Mouse (Mus musculus) stomach, embryonic 16.5 days (tissue): ENCODE measurements around the gene Hoxd11. TPM values are rescaled to one million over a fixed set of nuclear protein-coding genes. Genes with fewer than 3 reads are reported as not detected.

Experiments
- ATAC-seq: fragments of 200-750 bp; cut with Nextera tagmentation; 2 replicates; pipeline ENCODE4 v1.8.0; 2017; ENCODE audit warnings: moderate number of reproducible peaks, moderate TSS enrichment; ENCODE audit not compliant: insufficient read depth, low FRiP score
- H3K27ac ChIP-seq: fragments of 300-500 bp; sonication (generic); 2 replicates; pipeline ENCODE4 v1.5.1; 2014; ENCODE audit warnings: low read length
- H3K27me3 ChIP-seq: fragments of 300-500 bp; sonication (generic); 2 replicates; pipeline ENCODE4 v1.6.1; 2014; ENCODE audit warnings: low read length, control low read depth, mixed read lengths; ENCODE audit not compliant: control insufficient read depth, insufficient read depth
- H3K36me3 ChIP-seq: fragments of 300-500 bp; sonication (generic); 2 replicates; pipeline ENCODE4 v1.6.1; 2014; ENCODE audit warnings: low read length; ENCODE audit not compliant: control insufficient read depth, insufficient read depth
- H3K4me1 ChIP-seq: fragments of 300-500 bp; sonication (generic); 2 replicates; pipeline ENCODE4 v1.6.1; 2014; ENCODE audit warnings: low read length, control low read depth, mixed read lengths; ENCODE audit not compliant: control insufficient read depth, insufficient read depth
- H3K4me2 ChIP-seq: fragments of 300-500 bp; sonication (generic); 2 replicates; pipeline ENCODE4 v1.6.1; 2014; ENCODE audit warnings: low read depth, low read length, mixed read lengths
- H3K4me3 ChIP-seq: fragments of 300-500 bp; sonication (generic); replicated peaks from 2 replicates; pipeline ENCODE4 v1.5.1; 2014; ENCODE audit warnings: mild to moderate bottlenecking, low read length
- H3K9ac ChIP-seq: fragments of 300-500 bp; sonication (generic); 2 replicates; pipeline ENCODE4 v1.6.1; 2014; ENCODE audit warnings: low read length
- H3K9me3 ChIP-seq: fragments of 300-500 bp; sonication (generic); replicated peaks from 2 replicates; pipeline ENCODE4 v1.6.1; 2016; ENCODE audit warnings: low read length, control low read depth; ENCODE audit not compliant: control insufficient read depth
- WGBS: fragments of 180-500 bp; shearing (Covaris S2); extraction: QIAGEN DNeasy Blood & Tissue Kit; methylation state at CpG from one replicate; pipeline ENCODE4 v1.1.7; 2014; 5-methylcytosine and 5-hydroxymethylcytosine counted together
- polyA plus RNA-seq: library from polyadenylated mRNA; unstranded; fragments of >200 nt; fragmentation: Nextera tagmentation; extraction: Ambion mirVana; gene quantifications from 2 replicates; pipeline ENCODE4 v1.2.1, GENCODE M21; 2015

Gene Hoxd11
- polyA plus RNA-seq, 1 experiment from 2014 or later = not detected

- 15% methylated on average over 2 of the region's 2 CpGs for WGBS
- Histone ChIP-seq H3K4me2 (no peak overlapping the region), H3K27ac (no peak overlapping the region)
Measured at GRCm38 (mm10) chr2:74677106-74677505, 2.3 kb upstream of the Hoxd11 start.

GRCm38 (mm10) chr2:74679596-74679971, 227 bp downstream of the Hoxd11 start:
- no peaks in the 10 kb centered on the region for H3K36me3 ChIP-seq
- no peak overlapping the region for H3K9ac ChIP-seq
- peaks cover 98% of the 10 kb centered on the region for H3K27me3 ChIP-seq
- ATAC-seq = no peak
- no peaks in the 10 kb centered on the region for H3K9me3 ChIP-seq
- H3K4me1 ChIP-seq = peaks cover 10% of the 10 kb centered on the region
- H3K27ac ChIP-seq = no peak overlapping the region
- 2% methylated on average over 26 of the region's 26 CpGs for WGBS
- no peak overlapping the region for H3K4me2 ChIP-seq
- no peak overlapping the region for H3K4me3 ChIP-seq

More at GRCm38 (mm10) chr2:74677106-74677505, 2.3 kb upstream of the Hoxd11 start:
- H3K9me3 ChIP-seq = no peaks in the 10 kb centered on the region
- no peak overlapping the region for H3K4me3 ChIP-seq
- H3K36me3 ChIP-seq = no peaks in the 10 kb centered on the region
- no peak overlapping the region for H3K9ac ChIP-seq
- peaks cover 9% of the 10 kb centered on the region; the same call in 1 of the 2 replicates for H3K4me1 ChIP-seq
- peaks cover 98% of the 10 kb centered on the region for H3K27me3 ChIP-seq
- ATAC-seq = no peak

DNA sequence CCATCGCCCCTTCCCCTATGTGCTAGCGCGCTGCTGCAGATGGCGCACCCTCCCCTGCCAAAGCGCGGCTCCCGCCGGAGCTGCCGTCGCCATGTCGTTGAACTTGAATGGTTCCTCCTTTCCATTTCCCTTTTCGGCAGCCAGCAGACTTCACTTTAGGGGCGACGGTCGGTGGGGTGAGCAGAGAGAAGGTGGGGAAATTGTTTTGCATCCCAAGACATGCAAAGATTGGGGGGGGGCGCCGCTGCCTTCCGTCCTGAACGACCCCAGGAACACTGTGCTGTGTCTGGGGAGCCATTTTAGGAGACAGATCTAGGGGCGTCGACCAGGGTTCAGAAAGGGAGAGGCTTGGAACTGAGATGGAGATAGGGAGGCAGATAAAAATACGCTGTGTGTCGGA, 623 bp downstream of the Hoxd11 start:
- WGBS = 2% methylated on average over 23 of the region's 23 CpGs
- no peak overlapping the region for H3K4me2 ChIP-seq
- ATAC-seq = no peak
- H3K4me3 ChIP-seq = no peak overlapping the region
- H3K36me3 ChIP-seq = no peaks in the 10 kb centered on the region
- H3K9ac ChIP-seq = no peak overlapping the region
- no peaks in the 10 kb centered on the region for H3K9me3 ChIP-seq
- H3K4me1 ChIP-seq = peaks cover 10% of the 10 kb centered on the region
- H3K27me3 ChIP-seq = peaks cover 98% of the 10 kb centered on the region
- no peak overlapping the region for H3K27ac ChIP-seq

GRCm38 (mm10) chr2:74680561-74681398, 1.4 kb downstream of the Hoxd11 start:
- WGBS = 4% methylated on average over 21 of the region's 21 CpGs

GRCm38 (mm10) chr2:74681594-74682531, 2.5 kb downstream of the Hoxd11 start:
- Histone ChIP-seq H3K4me3 (peak overlapping the region; percentile 21), H3K36me3 (no peaks in the 10 kb centered on the region), H3K27me3 (peaks cover 92% of the 10 kb centered on the region), H3K9me3 (no peaks in the 10 kb centered on the region), H3K9ac (no peak overlapping the region), H3K27ac (no peak overlapping the region), H3K4me2 (peak overlapping the region; percentile 25), H3K4me1 (peaks cover 10% of the 10 kb centered on the region)
- 1% methylated on average over 78 of the region's 78 CpGs for WGBS
- ATAC-seq = peak; percentile 57; the same call in 1 of the 2 replicates

More at GRCm38 (mm10) chr2:74680561-74681398, 1.4 kb downstream of the Hoxd11 start:
- no peak for ATAC-seq
- peaks cover 10% of the 10 kb centered on the region for H3K4me1 ChIP-seq
- H3K4me2 ChIP-seq = no peak overlapping the region
- no peak overlapping the region for H3K9ac ChIP-seq
- H3K27me3 ChIP-seq = peaks cover 96% of the 10 kb centered on the region
- H3K4me3 ChIP-seq = no peak overlapping the region
- H3K27ac ChIP-seq = no peak overlapping the region
- no peaks in the 10 kb centered on the region for H3K9me3 ChIP-seq
- H3K36me3 ChIP-seq = no peaks in the 10 kb centered on the region

GRCm38 (mm10) chr2:74682796-74683195, 3.4 kb downstream of the Hoxd11 start:
- Histone ChIP-seq H3K4me3 (peak overlapping the region; percentile 21), H3K36me3 (no peaks in the 10 kb centered on the region), H3K9ac (no peak overlapping the region), H3K27ac (no peak overlapping the region), H3K9me3 (no peaks in the 10 kb centered on the region), H3K4me2 (peak overlapping the region; percentile 25; the same call in 1 of the 2 replicates), H3K27me3 (peaks cover 93% of the 10 kb centered on the region), H3K4me1 (peaks cover 10% of the 10 kb centered on the region)
- ATAC-seq = no peak
- 2% methylated on average over 35 of the region's 51 CpGs for WGBS

- Histone ChIP-seq H3K9me3 (no peaks in the 10 kb centered on the region), H3K27me3 (peaks cover 93% of the 10 kb centered on the region), H3K36me3 (no peaks in the 10 kb centered on the region), H3K9ac (no peak overlapping the region), H3K4me3 (no peak overlapping the region), H3K4me1 (peaks cover 10% of the 10 kb centered on the region), H3K4me2 (no peak overlapping the region), H3K27ac (no peak overlapping the region)
- ATAC-seq = no peak
- WGBS = 1% methylated on average over 18 of the region's 18 CpGs
Measured at GRCm38 (mm10) chr2:74683471-74683951, 4.2 kb downstream of the Hoxd11 start.

- no peak for ATAC-seq
- no peaks in the 10 kb centered on the region for H3K9me3 ChIP-seq
- no peak overlapping the region for H3K27ac ChIP-seq
- H3K4me2 ChIP-seq = no peak overlapping the region
- H3K4me1 ChIP-seq = peaks cover 10% of the 10 kb centered on the region
- WGBS = 3% methylated on average over 12 of the region's 12 CpGs
- H3K4me3 ChIP-seq = no peak overlapping the region
- no peak overlapping the region for H3K9ac ChIP-seq
- no peaks in the 10 kb centered on the region for H3K36me3 ChIP-seq
- peaks cover 92% of the 10 kb centered on the region for H3K27me3 ChIP-seq
Measured at GRCm38 (mm10) chr2:74684106-74684505, 4.7 kb downstream of the Hoxd11 start.
